Mouse (Mus musculus) liver, postnatal 0 days (tissue): ENCODE data around the gene Mul1. TPM values are rescaled to one million over a fixed set of nuclear protein-coding genes. Genes with fewer than 3 reads are reported as not detected.

Experiments used
- ATAC-seq: fragments of 200-750 bp; cut with Nextera tagmentation; 2 replicates; pipeline ENCODE4 v1.8.0; 2017; ENCODE audit warnings: mild to moderate bottlenecking, moderate library complexity
- DNase-seq: peaks from one replicate; pipeline ENCODE4 v3.0.0-alpha.2; 2016
- H3K27ac ChIP-seq: fragments of 300-500 bp; sonication (generic); 2 replicates; pipeline ENCODE4 v1.5.1; 2014; ENCODE audit warnings: antibody characterized with exemption, moderate library complexity, mild to moderate bottlenecking, low read depth
- H3K27me3 ChIP-seq: fragments of 300-500 bp; sonication (generic); 2 replicates; pipeline ENCODE4 v1.6.1; 2014; ENCODE audit warnings: low read length, control low read depth, mixed read lengths; ENCODE audit not compliant: insufficient read depth
- H3K36me3 ChIP-seq: fragments of 300-500 bp; sonication (generic); replicated peaks from 2 replicates; pipeline ENCODE4 v1.6.1; 2014; ENCODE audit warnings: mild to moderate bottlenecking, control low read depth, low read length, moderate library complexity, mixed read lengths; ENCODE audit not compliant: insufficient read depth
- H3K4me1 ChIP-seq: fragments of 300-500 bp; sonication (generic); 2 replicates; pipeline ENCODE4 v1.6.1; 2014; ENCODE audit warnings: antibody characterized with exemption, mild to moderate bottlenecking, control low read depth; ENCODE audit not compliant: insufficient read depth
- H3K4me2 ChIP-seq: fragments of 300-500 bp; sonication (generic); 2 replicates; pipeline ENCODE4 v1.6.1; 2014; ENCODE audit warnings: low read depth, mild to moderate bottlenecking, low read length, moderate library complexity, mixed read lengths
- H3K4me3 ChIP-seq: fragments of 300-500 bp; sonication (generic); 2 replicates; pipeline ENCODE4 v1.5.1; 2014; ENCODE audit warnings: low read depth, low read length
- H3K9ac ChIP-seq: fragments of 300-500 bp; sonication (generic); replicated peaks from 2 replicates; pipeline ENCODE4 v1.6.1; 2014; ENCODE audit warnings: mild to moderate bottlenecking, moderate library complexity
- H3K9me3 ChIP-seq: fragments of 300-500 bp; sonication (generic); 2 replicates; pipeline ENCODE4 v1.6.1; 2016; ENCODE audit warnings: mild to moderate bottlenecking, control low read depth, low read length, mixed read lengths
- CTCF ChIP-seq: sonication (generic); IDR thresholded peaks from 2 replicates; pipeline ENCODE4 v1.5.1; 2016; ENCODE audit warnings: antibody characterized with exemption, low read depth
- EP300 ChIP-seq: IDR thresholded peaks from 2 replicates; pipeline ENCODE4 v1.6.1; 2016; ENCODE audit warnings: antibody characterized with exemption, low read depth, mild to moderate bottlenecking
- WGBS: fragments of 180-500 bp; shearing (Covaris S2); extraction: QIAGEN DNeasy Blood & Tissue Kit; methylation state at CpG from one replicate; pipeline ENCODE4 v1.1.7; 2014; ENCODE audit not compliant: insufficient replicate concordance; 5-methylcytosine and 5-hydroxymethylcytosine counted together
- polyA plus RNA-seq: library from polyadenylated mRNA; unstranded; fragments of >200 nt; fragmentation: Nextera tagmentation; extraction: Ambion mirVana; gene quantifications from 2 replicates; pipeline ENCODE4 v1.2.1, GENCODE M21; 2015

The Mul1 gene
- polyA plus RNA-seq, 1 experiment from 2014 or later = 17.5 TPM

GRCm38 (mm10) chr4:138447827-138448602, 13.5 kb downstream of the Mul1 start:
- no peaks in the 10 kb centered on the region for H3K9me3 ChIP-seq
- DNase-seq (no peak), ATAC-seq (no peak)
- H3K27me3 ChIP-seq = peaks cover 13% of the 10 kb centered on the region
- H3K27ac ChIP-seq = no peak overlapping the region
- H3K9ac ChIP-seq = no peak overlapping the region
- H3K4me2 ChIP-seq = no peak overlapping the region
- TF ChIP-seq CTCF (no peak), EP300 (no peak)
- H3K4me1 ChIP-seq = no peaks in the 10 kb centered on the region
- H3K4me3 ChIP-seq = no peak overlapping the region
- WGBS = 46% methylated on average over 15 of the region's 15 CpGs
- no peaks in the 10 kb centered on the region for H3K36me3 ChIP-seq

DNA sequence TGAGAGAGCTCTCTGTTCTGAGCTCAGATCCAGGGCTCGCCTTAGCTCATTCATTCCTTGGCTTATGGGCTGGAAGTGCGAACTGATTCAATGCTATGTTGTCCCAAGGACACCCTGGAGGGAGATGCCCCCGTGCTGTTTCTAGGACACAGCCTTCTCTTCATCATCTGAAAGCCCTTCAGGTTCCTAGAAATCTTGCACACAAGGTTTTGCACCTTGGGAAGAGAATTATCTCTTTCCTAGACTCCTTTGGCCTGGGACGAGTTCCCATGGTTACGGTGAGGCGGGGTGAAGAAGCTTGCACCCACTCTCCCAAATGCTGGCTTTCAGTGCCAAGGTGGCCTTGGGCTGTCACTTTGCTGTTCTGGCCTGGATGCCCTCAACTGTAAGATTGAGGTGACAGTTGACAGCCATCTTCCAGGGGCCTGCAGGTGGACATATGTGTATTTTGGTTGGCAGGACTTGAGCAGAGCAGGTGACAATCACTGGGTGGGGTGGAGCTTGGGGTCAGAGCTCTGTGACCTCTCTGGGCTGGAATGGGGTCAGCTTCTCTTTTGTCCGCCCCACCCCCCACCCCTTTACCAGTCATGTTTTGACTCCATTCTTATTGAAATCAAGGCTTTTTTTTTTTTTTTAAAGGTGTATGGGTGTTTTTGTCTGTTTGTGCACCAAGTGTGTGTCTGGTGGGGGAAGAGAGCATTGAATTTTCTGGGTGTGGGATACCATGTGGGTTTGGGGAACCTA, 14.6 kb downstream of the Mul1 start:
- WGBS = 64% methylated on average over 7 of the region's 7 CpGs
- TF ChIP-seq EP300 = no peak
- TF ChIP-seq CTCF = no peak
- Histone ChIP-seq H3K9me3 (no peaks in the 10 kb centered on the region), H3K4me3 (no peak overlapping the region), H3K4me2 (no peak overlapping the region), H3K27ac (no peak overlapping the region), H3K36me3 (no peaks in the 10 kb centered on the region), H3K27me3 (peaks cover 23% of the 10 kb centered on the region), H3K9ac (no peak overlapping the region), H3K4me1 (peaks cover 7% of the 10 kb centered on the region; the same call in 1 of the 2 replicates)
- DNase-seq (no peak), ATAC-seq (no peak)

- Histone ChIP-seq H3K4me1 (peaks cover 7% of the 10 kb centered on the region; the same call in 1 of the 2 replicates), H3K27me3 (peaks cover 24% of the 10 kb centered on the region), H3K4me3 (no peak overlapping the region), H3K27ac (no peak overlapping the region), H3K36me3 (no peaks in the 10 kb centered on the region), H3K9me3 (no peaks in the 10 kb centered on the region), H3K9ac (no peak overlapping the region), H3K4me2 (no peak overlapping the region)
- ATAC-seq = no peak
- WGBS = 65% methylated on average over 12 of the region's 12 CpGs
- DNase-seq = no peak
- TF ChIP-seq CTCF = no peak
- no peak for TF ChIP-seq EP300
These were observed 15.3 kb downstream of the Mul1 start for GRCm38 (mm10) chr4:138449636-138450314.

- TF ChIP-seq CTCF (no peak), EP300 (no peak)
- peaks cover 8% of the 10 kb centered on the region for H3K4me1 ChIP-seq
- 41% methylated on average over 15 of the region's 15 CpGs for WGBS
- no peak for DNase-seq
- H3K4me3 ChIP-seq = no peak overlapping the region
- no peaks in the 10 kb centered on the region for H3K9me3 ChIP-seq
- H3K27me3 ChIP-seq = peaks cover 39% of the 10 kb centered on the region
- no peak overlapping the region for H3K9ac ChIP-seq
- no peak for ATAC-seq
- no peak overlapping the region for H3K27ac ChIP-seq
- H3K36me3 ChIP-seq = no peaks in the 10 kb centered on the region
- no peak overlapping the region for H3K4me2 ChIP-seq
These were observed 18.0 kb downstream of the Mul1 start for GRCm38 (mm10) chr4:138452306-138453096.

- WGBS = 16% methylated on average over 19 of the region's 19 CpGs
- peak overlapping the region; percentile 87; the same call in 1 of the 2 replicates for H3K27ac ChIP-seq
- H3K27me3 ChIP-seq = peaks cover 42% of the 10 kb centered on the region
- DNase-seq (no peak), ATAC-seq (no peak)
- H3K9ac ChIP-seq = no peak overlapping the region
- H3K4me2 ChIP-seq = peak overlapping the region; percentile 71
- no peak for TF ChIP-seq EP300
- TF ChIP-seq CTCF = no peak
- H3K9me3 ChIP-seq = no peaks in the 10 kb centered on the region
- no peaks in the 10 kb centered on the region for H3K36me3 ChIP-seq
- H3K4me3 ChIP-seq = peak overlapping the region; percentile 67
- H3K4me1 ChIP-seq = peaks cover 14% of the 10 kb centered on the region
These were observed 18.8 kb downstream of the Mul1 start for GRCm38 (mm10) chr4:138453097-138453752.
